Mouse (Mus musculus) stomach, postnatal 0 days (tissue): ENCODE data around the gene 6030468B19Rik. TPM values are rescaled to one million over a fixed set of nuclear protein-coding genes. Genes with fewer than 3 reads are reported as not detected.

Source experiments
- ATAC-seq: fragments of 200-750 bp; cut with Nextera tagmentation; 2 replicates; pipeline ENCODE4 v1.8.0; 2017; ENCODE audit not compliant: low FRiP score, low TSS enrichment
- DNase-seq: peaks from one replicate; pipeline ENCODE4 v3.0.0-alpha.2; 2016; ENCODE audit warnings: low spot score
- H3K27ac ChIP-seq: fragments of 300-500 bp; sonication (generic); replicated peaks from 2 replicates; pipeline ENCODE4 v1.5.1; 2014; ENCODE audit warnings: mild to moderate bottlenecking, control low read depth
- H3K27me3 ChIP-seq: fragments of 300-500 bp; sonication (generic); 2 replicates; pipeline ENCODE4 v1.6.1; 2014; ENCODE audit warnings: low read length; ENCODE audit not compliant: control insufficient read depth, insufficient read depth
- H3K36me3 ChIP-seq: fragments of 300-500 bp; sonication (generic); 2 replicates; pipeline ENCODE4 v1.6.1; 2014; ENCODE audit warnings: low read length, mixed read lengths; ENCODE audit not compliant: control insufficient read depth, insufficient read depth
- H3K4me1 ChIP-seq: fragments of 300-500 bp; sonication (generic); replicated peaks from 2 replicates; pipeline ENCODE4 v1.6.1; 2014; ENCODE audit warnings: antibody characterized with exemption; ENCODE audit not compliant: control insufficient read depth, insufficient read depth
- H3K4me2 ChIP-seq: fragments of 300-500 bp; sonication (generic); replicated peaks from 2 replicates; pipeline ENCODE4 v1.6.1; 2014; ENCODE audit warnings: low read depth, mild to moderate bottlenecking, control low read depth, moderate library complexity
- H3K4me3 ChIP-seq: fragments of 300-500 bp; sonication (generic); 2 replicates; pipeline ENCODE4 v1.5.1; 2014; ENCODE audit warnings: low read depth, low read length, control low read depth
- H3K9ac ChIP-seq: fragments of 300-500 bp; sonication (generic); 2 replicates; pipeline ENCODE4 v1.6.1; 2014; ENCODE audit warnings: mild to moderate bottlenecking, low read length, control low read depth, mixed read lengths
- H3K9me3 ChIP-seq: fragments of 300-500 bp; sonication (generic); 2 replicates; pipeline ENCODE4 v1.6.1; 2016; ENCODE audit warnings: low read length; ENCODE audit not compliant: control insufficient read depth
- CTCF ChIP-seq: IDR thresholded peaks from 2 replicates; pipeline ENCODE4 v1.5.1; 2016; ENCODE audit warnings: antibody characterized with exemption, low read depth, mild to moderate bottlenecking, moderate library complexity
- EP300 ChIP-seq: optimal IDR thresholded peaks from 2 replicates; pipeline ENCODE3; 2016; ENCODE audit warnings: antibody characterized with exemption
- WGBS: fragments of 180-500 bp; shearing (Covaris S2); extraction: QIAGEN DNeasy Blood & Tissue Kit; methylation state at CpG from one replicate; pipeline ENCODE4 v1.1.7; 2014; 5-methylcytosine and 5-hydroxymethylcytosine counted together
- polyA plus RNA-seq: library from polyadenylated mRNA; unstranded; fragments of >200 nt; fragmentation: Nextera tagmentation; extraction: Ambion mirVana; gene quantifications from 2 replicates; pipeline ENCODE4 v1.2.1, GENCODE M21; 2015

6030468B19Rik gene
- polyA plus RNA-seq, 1 experiment from 2014 or later = not detected

DNA sequence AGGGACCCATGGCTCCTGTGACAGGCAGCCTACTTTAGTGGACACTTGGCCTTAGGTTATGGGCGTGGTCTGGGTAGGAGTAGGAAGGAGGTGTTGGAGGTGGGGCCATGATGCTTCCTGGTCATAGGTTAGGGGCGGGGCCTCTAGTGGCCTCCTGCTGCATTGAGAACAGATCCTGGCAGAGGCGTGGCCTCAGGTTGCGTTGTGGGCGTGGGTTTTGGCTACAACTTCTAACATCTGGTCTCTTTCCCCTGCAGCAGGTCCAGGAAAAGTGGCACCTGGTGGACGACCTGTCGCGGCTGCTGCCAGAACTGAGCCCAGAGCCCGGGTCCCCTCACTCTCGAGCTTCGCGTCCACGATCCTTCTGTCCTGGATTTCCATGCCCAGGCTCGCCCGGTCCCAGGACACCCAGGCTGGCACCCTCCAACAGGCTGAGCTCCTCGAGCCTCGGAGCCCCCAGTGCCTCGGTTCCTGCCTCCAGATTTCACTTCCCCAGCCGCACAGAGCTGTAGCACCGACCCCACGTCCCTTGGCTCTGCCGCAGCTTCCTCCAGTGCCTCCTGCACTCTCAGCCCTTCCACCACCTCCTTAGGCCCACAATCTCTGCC is 5.1 kb upstream of the 6030468B19Rik start:
- TF ChIP-seq EP300 (no peak), CTCF (peak; percentile 29)
- Histone ChIP-seq H3K9me3 (no peaks in the 10 kb centered on the region), H3K27ac (peak overlapping the region; percentile 91), H3K27me3 (no peaks in the 10 kb centered on the region), H3K4me1 (no peaks in the 10 kb centered on the region), H3K36me3 (no peaks in the 10 kb centered on the region), H3K4me3 (peak overlapping the region; percentile 27), H3K9ac (peak overlapping the region; percentile 43), H3K4me2 (peak overlapping the region; percentile 51)
- WGBS = 6% methylated on average over 22 of the region's 22 CpGs
- ATAC-seq = peak; percentile 77
- DNase-seq = peak; percentile 97

DNA sequence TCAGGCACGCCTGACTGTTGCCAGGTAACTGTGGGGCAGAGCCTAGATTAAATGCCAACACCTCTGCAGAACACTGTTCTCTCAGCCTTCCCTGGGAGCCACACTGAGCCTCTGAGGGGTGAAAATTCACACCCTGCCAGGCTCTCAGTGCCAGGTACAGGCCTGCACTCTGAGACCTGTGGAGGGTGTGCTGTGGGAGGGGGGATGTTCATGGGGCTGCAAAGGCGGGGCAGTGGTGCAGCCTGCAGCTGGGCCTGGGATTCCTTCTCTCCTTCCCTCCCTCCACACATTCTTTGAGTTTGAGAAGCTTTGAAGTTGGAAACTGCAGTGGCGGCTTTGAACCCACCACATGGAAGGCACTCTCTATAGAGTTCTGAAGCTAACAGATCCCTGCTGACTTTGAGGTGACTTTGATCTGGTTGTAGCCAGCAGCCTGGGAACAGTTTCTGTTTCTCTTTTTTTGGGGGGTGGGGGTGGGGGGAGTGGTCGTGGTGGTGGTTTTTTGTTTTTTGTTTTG is 3.4 kb upstream of the 6030468B19Rik start:
- H3K4me2 ChIP-seq = no peak overlapping the region
- H3K27ac ChIP-seq = no peak overlapping the region
- H3K4me1 ChIP-seq = no peaks in the 10 kb centered on the region
- no peaks in the 10 kb centered on the region for H3K9me3 ChIP-seq
- 65% methylated on average over 4 of the region's 4 CpGs for WGBS
- H3K9ac ChIP-seq = no peak overlapping the region
- no peaks in the 10 kb centered on the region for H3K27me3 ChIP-seq
- no peak for ATAC-seq
- H3K36me3 ChIP-seq = no peaks in the 10 kb centered on the region
- DNase-seq = peak; percentile 34
- TF ChIP-seq CTCF = no peak
- no peak overlapping the region for H3K4me3 ChIP-seq

DNA sequence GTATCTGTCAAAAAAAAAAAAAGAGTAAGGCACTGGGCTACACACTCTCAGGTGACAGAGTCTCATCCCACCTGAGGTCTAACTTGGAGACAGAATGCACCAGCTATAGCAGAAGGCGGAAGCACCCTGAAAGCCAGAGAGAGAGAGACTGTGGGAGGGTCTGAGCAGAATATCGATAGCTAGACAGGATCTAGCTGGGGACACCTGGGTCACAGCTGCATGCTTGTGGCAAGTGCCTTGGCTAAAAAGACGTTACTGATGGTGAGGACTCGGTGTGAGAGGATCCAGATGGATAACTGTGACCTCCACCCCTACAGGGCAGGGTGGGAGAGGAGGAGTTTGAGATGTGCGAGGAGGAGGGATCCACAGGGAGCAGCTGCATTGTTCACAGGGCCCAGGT is 506 bp upstream of the 6030468B19Rik start:
- H3K4me1 ChIP-seq = no peaks in the 10 kb centered on the region
- ATAC-seq (no peak), DNase-seq (no peak)
- no peak overlapping the region for H3K27ac ChIP-seq
- no peak overlapping the region for H3K9ac ChIP-seq
- H3K4me3 ChIP-seq = no peak overlapping the region
- 48% methylated on average over 5 of the region's 5 CpGs for WGBS
- H3K9me3 ChIP-seq = no peaks in the 10 kb centered on the region
- no peaks in the 10 kb centered on the region for H3K36me3 ChIP-seq
- no peaks in the 10 kb centered on the region for H3K27me3 ChIP-seq
- TF ChIP-seq CTCF = no peak
- no peak for TF ChIP-seq EP300
- no peak overlapping the region for H3K4me2 ChIP-seq

DNA sequence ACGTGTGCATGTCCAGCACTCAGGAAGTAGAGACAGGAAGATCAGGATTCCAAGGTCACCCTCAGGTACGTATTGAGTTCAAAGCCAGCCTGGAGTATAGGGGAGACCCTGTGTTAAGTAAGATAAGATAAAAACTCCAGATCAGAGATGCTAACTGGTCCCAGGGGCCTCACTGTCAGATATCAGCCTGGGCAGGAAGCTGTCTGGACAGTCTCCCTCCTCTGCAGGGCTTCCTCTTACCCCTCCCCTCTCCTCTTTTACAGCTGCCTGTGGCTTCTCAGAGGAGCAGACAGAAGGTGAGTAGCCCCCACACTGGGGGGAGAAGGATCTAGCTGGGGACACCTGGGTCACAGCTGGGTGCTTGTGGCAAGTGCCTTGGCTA is 691 bp downstream of the 6030468B19Rik start:
- Histone ChIP-seq H3K9ac (no peak overlapping the region), H3K4me1 (no peaks in the 10 kb centered on the region), H3K4me2 (no peak overlapping the region), H3K4me3 (no peak overlapping the region), H3K27ac (no peak overlapping the region), H3K9me3 (no peaks in the 10 kb centered on the region), H3K27me3 (no peaks in the 10 kb centered on the region), H3K36me3 (no peaks in the 10 kb centered on the region)
- TF ChIP-seq CTCF (no peak), EP300 (no peak)
- whole genome bisulfite sequencing = 37% methylated on average over 2 of the region's 2 CpGs
- ATAC-seq (no peak), DNase-seq (no peak)

DNA sequence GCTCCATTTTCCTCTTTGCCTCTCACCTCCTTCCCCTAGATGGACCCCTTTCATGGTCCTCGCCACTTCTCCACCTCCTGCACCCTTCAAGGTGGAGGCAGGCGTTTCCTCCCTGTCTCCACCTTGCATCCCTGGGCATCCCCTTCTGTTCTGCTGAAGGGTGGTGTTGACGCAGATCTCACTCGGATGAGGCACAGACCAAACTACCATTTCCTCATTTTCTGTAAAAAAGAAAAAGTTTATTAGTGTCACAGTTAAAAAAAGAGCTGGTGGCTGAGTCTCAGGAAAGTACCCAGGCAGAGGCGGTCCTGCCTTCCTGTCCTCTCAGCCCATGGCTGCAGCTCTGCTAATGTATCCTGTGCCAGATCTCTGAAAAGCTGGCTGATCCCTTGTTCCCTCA is 1.7 kb downstream of the 6030468B19Rik start:
- Histone ChIP-seq H3K9me3 (no peaks in the 10 kb centered on the region), H3K27ac (no peak overlapping the region), H3K36me3 (no peaks in the 10 kb centered on the region), H3K4me2 (no peak overlapping the region), H3K9ac (no peak overlapping the region), H3K4me1 (no peaks in the 10 kb centered on the region), H3K27me3 (no peaks in the 10 kb centered on the region), H3K4me3 (no peak overlapping the region)
- TF ChIP-seq EP300 (no peak), CTCF (no peak)
- WGBS = 62% methylated on average over 5 of the region's 5 CpGs
- DNase-seq (no peak), ATAC-seq (no peak)

DNA sequence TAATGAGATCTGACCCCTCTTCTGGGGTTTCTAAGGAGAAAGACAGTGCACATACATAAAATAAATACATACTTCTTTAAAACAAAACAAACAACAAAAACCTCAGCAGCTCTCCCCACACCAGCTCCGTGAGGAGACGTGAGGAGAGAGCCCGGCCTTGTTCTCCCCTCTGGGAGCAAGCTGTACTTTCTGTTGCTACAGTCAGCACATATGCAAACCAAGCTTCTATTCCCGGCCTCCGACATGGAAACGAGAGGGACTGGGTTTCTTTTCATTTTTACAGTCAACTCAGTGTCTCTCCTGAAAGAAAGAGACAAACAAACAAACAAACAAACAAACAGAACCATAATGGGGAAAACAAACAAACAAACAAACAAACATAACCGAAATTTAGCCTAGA is 2.6 kb downstream of the 6030468B19Rik start:
- DNase-seq (no peak), ATAC-seq (no peak)
- no peak for TF ChIP-seq EP300
- TF ChIP-seq CTCF = no peak
- whole genome bisulfite sequencing = 83% methylated on average over 7 of the region's 7 CpGs
- Histone ChIP-seq H3K4me3 (no peak overlapping the region), H3K9me3 (no peaks in the 10 kb centered on the region), H3K27me3 (no peaks in the 10 kb centered on the region), H3K9ac (no peak overlapping the region), H3K4me1 (no peaks in the 10 kb centered on the region), H3K4me2 (no peak overlapping the region), H3K36me3 (no peaks in the 10 kb centered on the region), H3K27ac (no peak overlapping the region)
